Mouse (Mus musculus) right cerebral cortex, postnatal 14 days (tissue): ENCODE measurements around the gene Siglecg.
"Not testable (repeated sequence)": the region's sequence is repeated elsewhere in the genome, so short reads cannot be mapped to it uniquely, and the experiment has no call there.

Source experiments
- DNase-seq: peaks from one replicate; pipeline ENCODE4 v3.0.0; 2022

Siglecg gene

DNA sequence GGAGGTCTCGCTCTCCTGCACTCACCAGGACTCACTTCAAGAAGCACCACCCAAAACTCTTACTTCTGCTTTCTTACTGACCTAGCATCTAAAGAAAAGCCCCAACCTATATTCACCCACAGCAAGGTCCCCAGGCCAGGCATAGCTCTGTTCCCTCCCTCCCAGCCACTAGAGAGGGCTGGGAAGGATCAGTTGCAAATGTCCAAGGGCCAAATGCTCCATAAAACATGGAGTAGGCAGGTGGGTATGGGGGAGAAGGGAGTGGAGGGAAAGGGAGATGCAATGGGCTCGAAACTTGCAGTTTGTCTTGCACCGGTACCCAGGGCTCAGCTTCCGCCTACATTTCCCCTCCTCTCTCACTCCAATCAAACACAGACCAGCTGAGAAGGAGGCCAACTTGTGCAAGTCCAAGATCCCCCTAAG lies at the start of gene Siglecg:
Gene Siglecg (plus strand): TSS at position 74 of the 423 bp plus-strand sequence.
- no peak for DNase-seq

DNA sequence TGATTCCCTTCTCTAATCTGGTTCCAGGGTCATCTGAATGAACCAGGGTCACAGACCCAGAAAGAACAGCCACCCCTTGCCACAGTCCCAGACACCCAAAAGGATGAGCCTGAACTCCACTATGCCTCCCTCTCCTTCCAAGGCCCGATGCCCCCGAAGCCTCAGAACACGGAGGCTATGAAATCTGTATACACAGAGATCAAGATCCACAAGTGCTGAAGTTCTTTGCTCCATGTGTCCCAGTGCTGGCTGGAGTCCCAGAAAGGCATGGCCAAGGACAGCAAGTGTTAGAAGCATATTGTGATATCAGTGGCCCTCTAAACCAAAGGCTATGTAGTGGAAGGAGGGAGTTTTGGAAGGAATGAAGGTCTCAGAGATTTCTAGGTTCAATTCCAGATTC lies 49.4 kb upstream of the Siglecg start:
- DNase-seq = no peak

DNA sequence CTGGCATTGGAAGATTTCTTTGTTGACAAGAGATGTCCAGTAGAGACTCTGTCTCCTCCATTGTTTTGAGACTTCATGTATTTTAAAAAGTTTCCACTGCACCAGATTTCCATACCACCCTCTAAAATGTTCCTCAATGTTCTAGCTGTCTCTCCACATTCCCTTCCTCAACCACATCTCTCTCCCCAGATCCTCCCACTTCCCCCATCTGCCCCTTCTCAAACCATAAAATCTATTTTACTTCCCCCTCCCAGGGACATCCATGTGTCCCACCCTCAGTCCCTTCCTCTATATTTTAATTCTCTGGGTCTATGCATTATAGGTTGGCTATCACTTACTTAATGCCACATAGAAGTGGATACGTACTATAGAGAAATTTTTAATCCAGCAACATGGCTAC lies 46.6 kb upstream of the Siglecg start:
- DNase-seq = no peak

DNA sequence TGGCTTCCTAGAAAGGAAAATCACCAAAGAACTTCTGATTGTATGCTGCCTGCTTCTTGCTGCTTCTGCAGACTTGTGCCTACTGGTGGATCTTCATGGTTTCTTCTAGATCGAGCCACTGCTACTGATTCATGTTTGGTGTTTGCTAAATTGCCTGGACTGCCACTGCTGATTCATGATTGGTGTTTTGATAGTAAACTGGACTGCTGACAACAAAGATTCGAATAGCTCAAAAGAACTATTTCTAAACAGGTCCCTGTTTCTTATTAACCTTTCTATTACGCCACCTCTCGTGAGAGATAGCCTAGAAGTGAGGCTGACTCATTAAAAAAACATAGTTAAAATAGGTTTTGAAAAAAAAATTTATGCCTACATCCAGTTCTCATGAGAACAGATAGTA lies 46.0 kb upstream of the Siglecg start:
- no peak for DNase-seq

DNA sequence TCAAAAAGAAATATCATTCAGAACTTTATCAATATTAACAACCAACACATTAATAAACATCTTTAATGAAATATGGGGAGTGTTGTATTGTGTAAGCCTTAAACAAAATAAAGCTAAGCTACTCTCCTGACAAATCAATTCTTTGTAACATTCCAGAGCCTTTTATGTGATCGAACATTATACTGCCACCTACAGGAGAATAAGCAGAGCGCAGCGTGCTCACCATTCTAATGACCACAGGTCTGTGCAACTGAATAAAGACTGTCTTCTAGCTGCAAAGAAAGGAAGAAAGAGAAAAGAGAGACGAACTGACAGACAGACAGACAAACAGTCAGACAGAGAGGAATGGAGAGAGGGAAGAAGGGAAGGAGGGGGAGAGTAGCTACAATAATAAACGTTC lies 29.8 kb upstream of the Siglecg start:
- DNase-seq = peak; percentile 31

- DNase-seq = no peak
Measured at GRCm38 (mm10) chr7:43392349-43393121, 15.5 kb upstream of the Siglecg start.

- DNase-seq = no peak
Measured at GRCm38 (mm10) chr7:43399501-43399900, 8.5 kb upstream of the Siglecg start.

DNA sequence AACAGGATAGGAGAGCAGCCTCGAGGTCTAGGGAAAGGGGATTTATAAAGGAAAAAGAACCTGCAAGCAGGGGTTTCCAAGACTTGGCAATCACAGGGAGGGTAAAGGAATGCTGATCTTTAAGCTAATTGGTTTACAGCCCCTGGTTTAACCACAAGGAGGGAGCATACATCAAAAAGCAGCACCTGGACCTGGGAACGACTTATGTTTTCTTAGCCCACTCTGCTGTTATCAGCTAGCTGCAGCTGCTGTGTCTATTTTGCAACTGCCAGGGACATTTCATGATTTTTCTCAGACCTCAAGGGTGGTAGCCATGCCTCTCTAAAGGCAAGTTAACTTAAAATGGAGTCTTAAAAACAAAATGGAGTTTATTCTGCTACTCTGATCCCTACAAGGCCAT lies 5.3 kb upstream of the Siglecg start:
- DNase-seq = no peak

GRCm38 (mm10) chr7:43407573-43407972 lies 431 bp upstream of the Siglecg start:
- DNase-seq = no peak

DNA sequence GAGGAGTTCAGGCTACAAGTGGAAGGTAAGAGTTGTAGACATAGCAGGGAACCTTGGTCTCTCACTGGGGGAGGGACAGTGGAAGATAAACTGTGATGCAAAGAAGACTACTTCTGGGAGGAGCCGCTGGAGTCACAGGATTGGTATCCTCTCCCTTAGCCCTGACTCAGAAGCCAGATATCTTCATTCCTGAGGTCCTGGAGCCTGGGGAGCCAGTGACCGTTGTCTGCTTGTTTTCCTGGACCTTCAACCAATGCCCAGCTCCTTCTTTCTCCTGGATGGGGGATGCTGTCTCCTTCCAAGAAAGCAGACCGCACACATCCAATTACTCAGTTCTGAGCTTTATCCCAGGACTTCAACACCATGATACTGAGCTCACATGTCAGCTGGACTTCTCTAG lies 1.1 kb downstream of the Siglecg start:
- no peak for DNase-seq

DNA sequence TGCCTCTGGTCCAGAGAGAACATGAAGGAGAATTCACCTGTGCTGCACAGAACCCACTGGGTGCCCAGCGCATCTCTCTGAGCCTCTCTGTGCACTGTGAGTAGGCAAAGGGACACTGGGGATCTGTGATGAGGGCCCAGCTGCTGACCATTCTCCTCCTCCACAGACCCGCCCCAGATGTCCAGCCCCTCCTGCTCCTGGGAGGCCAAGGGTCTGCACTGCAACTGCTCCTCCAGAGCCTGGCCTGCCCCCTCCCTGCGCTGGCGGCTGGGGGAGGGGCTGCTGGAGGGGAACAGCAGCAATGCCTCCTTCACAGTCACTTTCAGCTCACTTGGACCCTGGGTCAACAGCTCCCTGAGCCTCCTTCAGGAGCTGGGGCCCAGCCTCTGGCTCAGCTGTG lies 3.7 kb downstream of the Siglecg start:
- not testable (repeated sequence) for DNase-seq

- DNase-seq = no peak
Measured at GRCm38 (mm10) chr7:43417298-43417697, 9.3 kb downstream of the Siglecg start.

DNA sequence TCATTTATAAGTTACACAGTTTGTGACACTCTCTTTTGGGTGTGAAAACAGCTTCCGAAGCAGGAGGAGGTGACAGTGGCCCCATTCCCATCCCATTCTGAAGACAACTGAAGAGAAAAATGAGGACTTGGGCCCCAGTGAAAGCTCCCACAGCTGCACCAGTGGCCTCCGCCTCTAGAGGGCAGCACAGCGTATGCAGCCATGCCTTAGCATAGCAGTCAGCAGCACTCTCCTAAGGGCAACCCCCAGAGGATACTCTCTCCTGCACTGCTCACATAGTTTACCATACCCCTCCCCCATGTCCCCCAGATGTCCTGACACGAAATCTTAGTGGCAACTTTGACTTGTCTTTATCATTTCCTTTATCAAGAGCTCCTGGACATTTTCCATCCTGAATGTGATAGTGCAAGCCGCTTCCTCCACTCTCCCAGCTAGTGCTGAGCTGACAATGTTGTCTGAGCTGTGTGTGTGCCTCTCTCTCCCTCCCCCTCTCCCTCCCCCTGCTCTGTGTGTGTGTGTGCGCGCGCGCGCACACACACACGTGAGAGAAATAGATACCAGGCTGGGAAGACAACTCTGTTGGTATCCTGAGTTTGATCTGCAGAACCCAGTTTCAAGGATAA lies 15.1 kb downstream of the Siglecg start:
- DNase-seq = peak; percentile 89

GRCm38 (mm10) chr7:43423991-43424625 lies 16.1 kb downstream of the Siglecg start:
- no peak for DNase-seq

- no peak for DNase-seq
Measured at GRCm38 (mm10) chr7:43427406-43427805, 19.4 kb downstream of the Siglecg start, which contains the start of gene Lim2. Gene Lim2 (plus strand): TSS chr7:43427670.

DNA sequence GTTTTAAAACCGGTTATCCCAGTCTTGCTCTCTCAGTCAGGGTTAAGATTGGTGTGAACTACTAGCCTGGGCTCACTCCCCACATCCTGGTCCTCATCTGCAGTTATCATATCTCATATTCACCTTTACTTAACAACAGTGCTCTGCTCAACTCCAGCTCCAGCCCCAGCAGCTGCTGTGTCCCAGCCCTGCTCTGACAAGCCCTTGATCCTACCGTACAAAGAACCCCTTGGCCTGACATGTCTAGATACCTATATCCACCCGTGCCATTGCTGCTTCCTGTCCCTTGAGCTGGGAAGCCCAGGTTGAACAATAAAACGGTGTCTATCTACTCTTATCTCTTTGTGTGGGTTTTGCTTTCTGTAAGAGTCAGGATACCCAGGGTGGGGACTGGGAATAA lies 21.5 kb downstream of the Siglecg start:
- no peak for DNase-seq

- DNase-seq = no peak
Measured at GRCm38 (mm10) chr7:43432891-43433290, 24.9 kb downstream of the Siglecg start.

GRCm38 (mm10) chr7:43434676-43435075 lies 26.7 kb downstream of the Siglecg start:
- no peak for DNase-seq

DNA sequence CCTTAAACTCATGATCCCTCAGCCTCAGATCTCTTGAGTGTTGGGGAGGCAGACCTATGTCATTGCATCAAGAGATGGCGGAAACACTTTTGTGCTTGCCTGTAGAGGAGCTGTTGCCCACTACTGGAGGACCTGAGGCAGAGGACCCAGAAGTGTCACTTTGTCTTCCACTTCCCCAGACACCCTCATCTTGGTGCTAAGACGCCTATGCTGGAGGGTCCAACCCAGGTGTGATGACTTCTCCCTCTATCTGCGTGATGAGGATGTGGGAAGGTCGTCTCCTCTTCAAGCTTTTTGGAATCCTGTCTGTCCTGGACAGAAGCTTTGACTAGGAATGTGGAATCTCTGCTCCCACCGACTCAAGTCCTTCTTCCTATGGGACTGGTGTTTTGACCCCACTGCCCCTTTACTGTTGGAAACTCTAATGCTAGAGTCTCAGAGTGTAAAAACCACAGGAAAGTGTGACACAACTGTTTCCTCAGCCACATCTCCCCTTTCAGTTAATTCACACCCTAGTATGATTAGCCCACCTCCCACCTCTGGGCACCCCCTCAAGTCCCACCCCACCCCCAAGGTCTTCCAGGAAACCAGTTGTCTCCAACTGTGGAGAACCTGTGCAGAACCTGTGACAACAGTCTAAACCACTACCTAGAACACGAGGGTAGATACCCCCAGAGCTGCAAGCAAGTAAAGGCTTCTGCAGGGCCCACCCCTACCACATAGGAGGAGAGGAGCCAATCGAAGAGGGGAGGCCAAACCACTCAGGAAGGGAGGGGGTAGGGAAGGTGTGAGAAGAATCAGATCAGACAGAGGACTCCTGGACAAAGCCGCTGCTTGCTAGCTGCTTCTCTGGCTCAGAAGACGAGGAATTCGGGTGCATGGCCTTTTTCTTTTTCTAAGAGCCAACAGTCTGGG lies 28.6 kb downstream of the Siglecg start, which contains the start of gene Nkg7:
Gene Nkg7 (plus strand): TSS at position 733 of the 915 bp plus-strand sequence.
- no peak for DNase-seq

DNA sequence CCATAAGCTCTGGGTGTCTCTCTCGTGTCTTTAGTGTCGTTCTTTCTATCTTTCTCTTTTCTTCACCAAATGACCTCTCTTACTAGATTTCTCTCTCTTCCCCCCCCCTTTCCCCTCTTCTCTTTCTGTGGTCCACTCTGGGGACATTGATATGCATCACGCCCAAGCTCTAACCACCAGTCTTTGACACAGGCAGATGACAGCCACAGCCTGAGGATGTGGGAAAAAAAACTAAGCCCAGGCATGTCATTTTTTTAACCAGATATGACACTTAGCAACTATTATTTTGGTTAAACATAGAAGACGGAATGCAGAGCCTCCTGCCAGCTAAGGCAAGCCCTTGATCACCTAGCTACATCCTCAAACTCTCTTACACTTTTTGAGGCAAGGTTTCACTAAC lies 30.6 kb downstream of the Siglecg start:
- DNase-seq = no peak

DNA sequence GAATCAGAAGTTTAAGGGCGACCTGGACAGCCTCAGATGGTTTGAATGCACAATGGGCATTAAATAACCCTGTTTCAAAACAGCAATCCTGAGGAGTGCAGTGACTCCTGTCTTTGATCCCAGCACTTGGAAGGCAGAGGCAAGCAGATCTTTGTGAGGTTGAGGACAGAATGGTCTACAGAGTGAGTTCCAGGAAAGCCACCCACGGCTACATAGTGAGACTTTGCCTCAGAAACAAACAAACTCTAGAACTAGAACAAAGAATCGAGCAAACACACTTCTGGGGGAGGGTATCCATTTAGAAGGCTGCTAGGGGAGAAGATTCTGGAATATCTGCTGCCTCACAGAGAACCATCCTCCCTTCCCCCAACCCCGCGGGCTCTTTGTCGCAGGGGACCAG lies 32.5 kb downstream of the Siglecg start, which contains the start of gene Cldnd2:
Gene Cldnd2 (plus strand): TSS at position 301 of the 400 bp plus-strand sequence.
- DNase-seq = no peak

DNA sequence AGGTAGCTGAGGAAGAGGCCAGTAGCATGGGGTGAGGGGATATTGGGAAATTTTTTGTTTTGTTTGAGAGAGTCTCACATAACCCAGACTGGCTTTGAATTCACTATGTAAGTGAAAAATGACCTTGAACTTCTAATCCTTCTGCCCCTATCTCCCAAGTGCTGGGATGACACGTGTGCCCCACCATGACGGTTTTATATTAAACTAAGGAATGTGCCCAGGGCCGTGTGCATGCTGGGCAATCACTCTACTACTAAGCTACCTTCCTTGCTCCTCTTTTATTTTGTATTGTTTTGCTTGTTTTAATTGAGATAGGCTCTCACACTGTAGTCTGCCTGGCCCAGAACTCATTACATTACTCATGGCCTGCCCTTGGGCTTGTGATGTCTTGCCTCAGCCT lies 33.1 kb downstream of the Siglecg start:
- no peak for DNase-seq

- DNase-seq = no peak
Measured at GRCm38 (mm10) chr7:43442684-43443083, 34.7 kb downstream of the Siglecg start.
